Mouse (Mus musculus) liver, embryonic 13.5 days (tissue): ENCODE results near the gene Hist1h2be. TPM values are rescaled to one million over a fixed set of nuclear protein-coding genes. Genes with fewer than 3 reads are reported as not detected.
A peak's percentile ranks its signal among the peaks of the same experiment; 100 is the strongest.
"Not testable (repeated sequence)": the region's sequence is repeated elsewhere in the genome, so short reads cannot be mapped to it uniquely, and the experiment has no call there.

Experiments used
- ATAC-seq: fragments of 200-750 bp; cut with Nextera tagmentation; 2 replicates; pipeline ENCODE4 v1.8.0; 2017; ENCODE audit warnings: low read depth, mild to moderate bottlenecking, moderate number of reproducible peaks, moderate library complexity
- DNase-seq: peaks from one replicate; pipeline ENCODE4 v3.0.0; 2022
- H3K27ac ChIP-seq: fragments of 300-500 bp; sonication (generic); 2 replicates; pipeline ENCODE4 v1.5.1; 2015; ENCODE audit warnings: moderate library complexity, mild to moderate bottlenecking, inconsistent platforms
- H3K27me3 ChIP-seq: fragments of 300-500 bp; sonication (generic); 2 replicates; pipeline ENCODE4 v1.6.1; 2015; ENCODE audit warnings: mild to moderate bottlenecking, inconsistent platforms
- H3K36me3 ChIP-seq: fragments of 300-500 bp; sonication (generic); 2 replicates; pipeline ENCODE4 v1.6.1; 2015; ENCODE audit warnings: mild to moderate bottlenecking, inconsistent platforms
- H3K4me1 ChIP-seq: fragments of 300-500 bp; sonication (generic); replicated peaks from 2 replicates; pipeline ENCODE4 v1.6.1; 2015; ENCODE audit warnings: inconsistent platforms
- H3K4me2 ChIP-seq: fragments of 300-500 bp; sonication (generic); 2 replicates; pipeline ENCODE4 v1.6.1; 2015; ENCODE audit warnings: inconsistent platforms, mild to moderate bottlenecking, moderate library complexity
- H3K4me3 ChIP-seq: fragments of 300-500 bp; sonication (generic); replicated peaks from 2 replicates; pipeline ENCODE4 v1.5.1; 2015; ENCODE audit warnings: mild to moderate bottlenecking, inconsistent platforms
- H3K9ac ChIP-seq: fragments of 300-500 bp; sonication (generic); 2 replicates; pipeline ENCODE4 v1.6.1; 2015; ENCODE audit warnings: mild to moderate bottlenecking, inconsistent platforms
- H3K9me3 ChIP-seq: fragments of 300-500 bp; sonication (generic); replicated peaks from 2 replicates; pipeline ENCODE4 v1.6.1; 2016; ENCODE audit warnings: inconsistent platforms
- WGBS: fragments of 180-500 bp; shearing (Covaris S2); methylation state at CpG from one replicate; pipeline ENCODE4 v1.1.7; 2015; ENCODE audit not compliant: insufficient replicate concordance; 5-methylcytosine and 5-hydroxymethylcytosine counted together
- polyA plus RNA-seq: library from polyadenylated mRNA; unstranded; fragments of >200 nt; fragmentation: Nextera tagmentation; extraction: Ambion mirVana; gene quantifications from 2 replicates; pipeline ENCODE4 v1.2.1, GENCODE M21; 2015

Hist1h2be gene
- polyA plus RNA-seq, 1 experiment from 2014 or later: 1.3 TPM

DNA sequence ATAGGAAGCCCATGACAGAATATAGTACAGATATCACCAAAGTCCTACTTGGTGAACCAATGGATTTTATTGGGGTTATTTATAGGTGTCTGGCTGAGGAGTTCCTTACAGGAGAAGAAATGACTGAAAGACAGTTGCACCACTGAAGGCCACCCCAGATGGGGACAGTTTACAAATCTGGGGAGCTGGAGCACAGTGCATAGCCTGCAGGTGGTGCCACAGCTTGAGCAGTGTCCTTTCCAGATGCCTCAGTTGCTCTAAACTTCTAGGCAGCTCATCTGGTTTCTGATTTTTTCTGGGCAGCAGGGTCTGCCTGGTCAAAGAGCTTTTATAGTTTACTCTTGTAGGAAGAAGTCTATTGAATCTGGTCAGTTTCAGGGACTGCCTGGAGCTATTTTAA, 11.1 kb downstream of the Hist1h2be start:
- DNase-seq: no peak
- no peak overlapping the region for H3K4me3 ChIP-seq
- H3K4me2 ChIP-seq: peak overlapping the region; percentile 51
- H3K27ac ChIP-seq: peak overlapping the region; percentile 86
- H3K4me1 ChIP-seq: peaks cover 33% of the 10 kb centered on the region
- ATAC-seq: no peak
- no peaks in the 10 kb centered on the region for H3K9me3 ChIP-seq
- H3K27me3 ChIP-seq: no peaks in the 10 kb centered on the region
- H3K9ac ChIP-seq: peak overlapping the region; percentile 56
- H3K36me3 ChIP-seq: peaks cover 14% of the 10 kb centered on the region

DNA sequence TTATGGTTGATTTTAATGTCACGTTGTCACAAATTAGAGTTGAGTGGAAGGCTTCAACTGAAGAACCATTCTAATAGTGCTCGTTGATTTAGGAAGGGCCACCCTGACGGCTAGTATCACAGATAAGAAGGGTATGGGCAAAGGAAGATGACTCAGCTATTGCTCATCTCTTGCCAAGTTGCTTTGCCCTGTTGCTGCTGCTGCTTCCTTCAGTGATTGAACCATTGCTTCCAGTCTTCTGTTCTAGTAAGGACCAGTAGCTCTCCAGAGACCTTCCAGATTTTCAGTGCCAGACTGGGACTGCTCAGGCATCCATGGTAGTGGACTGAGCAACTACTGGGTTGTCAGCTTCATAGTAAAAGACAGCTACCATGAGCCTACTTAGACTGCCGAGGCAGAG, 11.7 kb downstream of the Hist1h2be start:
- Histone ChIP-seq H3K27me3 (no peaks in the 10 kb centered on the region), H3K4me1 (peaks cover 35% of the 10 kb centered on the region), H3K9ac (peak overlapping the region; percentile 56; the same call in 1 of the 2 replicates), H3K4me3 (no peak overlapping the region), H3K9me3 (no peaks in the 10 kb centered on the region), H3K4me2 (peak overlapping the region; percentile 51), H3K36me3 (peaks cover 14% of the 10 kb centered on the region), H3K27ac (peak overlapping the region; percentile 86)
- WGBS: 23% methylated on average over 4 of the region's 4 CpGs
- ATAC-seq (peak; percentile 97), DNase-seq (peak; percentile 44)

DNA sequence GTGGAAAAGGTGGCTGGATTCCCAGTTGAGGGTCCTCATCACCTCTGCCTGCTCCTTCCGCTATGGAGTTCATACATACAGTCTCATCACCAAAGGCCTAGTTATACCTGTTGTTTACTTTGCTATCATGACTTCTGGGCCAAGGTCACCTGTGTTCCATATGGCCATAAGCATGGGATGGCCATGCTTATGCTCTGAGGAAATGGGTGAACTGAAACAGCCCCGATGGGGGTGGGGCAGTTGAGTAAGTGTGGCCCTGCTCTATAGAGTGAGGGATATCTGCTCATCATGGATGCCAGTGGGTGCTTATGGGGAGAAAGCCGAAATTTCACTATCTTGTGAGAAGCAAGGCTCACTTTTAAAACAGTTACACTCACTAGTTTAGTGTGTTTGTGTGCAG, 15.9 kb downstream of the Hist1h2be start:
- Histone ChIP-seq H3K9ac (0 out of 2 replicates have a peak overlapping the region, but pooled peaks have one; percentile 6), H3K4me1 (peaks cover 36% of the 10 kb centered on the region), H3K36me3 (no peaks in the 10 kb centered on the region), H3K4me2 (no peak overlapping the region), H3K27ac (peak overlapping the region; percentile 45; the same call in 1 of the 2 replicates), H3K27me3 (no peaks in the 10 kb centered on the region), H3K9me3 (no peaks in the 10 kb centered on the region), H3K4me3 (no peak overlapping the region)
- WGBS: 76% methylated on average over 3 of the region's 3 CpGs
- DNase-seq: no peak
- ATAC-seq: no peak

DNA sequence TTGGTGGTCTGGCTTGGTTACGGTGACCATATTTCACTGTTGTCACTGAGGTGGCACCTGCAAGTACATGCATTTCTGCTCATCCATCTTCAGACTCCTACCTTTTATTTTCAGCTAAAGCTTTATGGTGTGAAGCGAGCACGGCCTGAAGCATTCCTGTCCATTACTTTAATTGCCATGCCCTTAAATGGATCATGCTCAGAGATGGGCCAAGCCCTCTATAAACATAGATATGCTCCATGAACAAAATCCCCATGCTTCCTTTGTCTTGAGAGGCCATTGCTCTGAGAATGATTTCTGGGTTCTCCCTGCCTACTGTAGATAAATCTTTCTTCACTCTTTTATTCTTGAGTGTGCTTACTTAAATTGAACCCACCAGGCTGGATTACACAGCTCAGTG, 16.5 kb downstream of the Hist1h2be start:
- H3K4me3 ChIP-seq: no peak overlapping the region
- H3K9ac ChIP-seq: 0 out of 2 replicates have a peak overlapping the region, but pooled peaks have one; percentile 6
- WGBS: 91% methylated on average over 3 of the region's 3 CpGs
- H3K27ac ChIP-seq: no peak overlapping the region
- no peaks in the 10 kb centered on the region for H3K9me3 ChIP-seq
- DNase-seq (no peak), ATAC-seq (no peak)
- no peaks in the 10 kb centered on the region for H3K36me3 ChIP-seq
- H3K4me1 ChIP-seq: peaks cover 30% of the 10 kb centered on the region
- no peaks in the 10 kb centered on the region for H3K27me3 ChIP-seq
- no peak overlapping the region for H3K4me2 ChIP-seq

DNA sequence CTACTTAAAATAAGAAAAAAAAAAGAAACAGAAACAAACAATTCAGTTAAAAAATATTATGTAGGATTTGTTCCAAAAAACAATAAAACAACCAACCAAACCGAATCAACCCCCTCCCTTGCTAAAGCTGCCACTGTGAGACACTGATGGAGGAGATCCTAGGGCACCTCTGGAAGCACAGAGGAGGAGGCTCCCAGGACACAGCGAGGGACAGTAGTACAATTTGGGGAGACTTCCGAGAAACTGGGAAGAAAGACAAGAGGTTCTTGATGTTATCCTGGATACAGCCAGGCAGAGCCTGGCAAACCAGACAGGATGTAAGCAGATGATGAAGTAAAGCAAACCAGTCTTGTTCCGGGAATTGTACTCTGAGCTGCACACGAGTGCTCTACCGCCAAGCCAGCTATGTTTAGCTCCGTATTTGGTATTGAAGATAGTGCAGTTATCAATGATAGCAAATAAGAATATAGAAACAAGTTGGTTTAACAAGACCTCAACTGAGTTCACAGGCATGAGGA, 17.7 kb downstream of the Hist1h2be start:
- DNase-seq (no peak), ATAC-seq (peak; percentile 45; the same call in 1 of the 2 replicates)
- peaks cover 18% of the 10 kb centered on the region for H3K4me1 ChIP-seq
- H3K4me3 ChIP-seq: no peak overlapping the region
- H3K9me3 ChIP-seq: no peaks in the 10 kb centered on the region
- no peak overlapping the region for H3K9ac ChIP-seq
- no peaks in the 10 kb centered on the region for H3K36me3 ChIP-seq
- H3K27ac ChIP-seq: no peak overlapping the region
- H3K27me3 ChIP-seq: no peaks in the 10 kb centered on the region
- no peak overlapping the region for H3K4me2 ChIP-seq
- WGBS: 42% methylated on average over 7 of the region's 7 CpGs

DNA sequence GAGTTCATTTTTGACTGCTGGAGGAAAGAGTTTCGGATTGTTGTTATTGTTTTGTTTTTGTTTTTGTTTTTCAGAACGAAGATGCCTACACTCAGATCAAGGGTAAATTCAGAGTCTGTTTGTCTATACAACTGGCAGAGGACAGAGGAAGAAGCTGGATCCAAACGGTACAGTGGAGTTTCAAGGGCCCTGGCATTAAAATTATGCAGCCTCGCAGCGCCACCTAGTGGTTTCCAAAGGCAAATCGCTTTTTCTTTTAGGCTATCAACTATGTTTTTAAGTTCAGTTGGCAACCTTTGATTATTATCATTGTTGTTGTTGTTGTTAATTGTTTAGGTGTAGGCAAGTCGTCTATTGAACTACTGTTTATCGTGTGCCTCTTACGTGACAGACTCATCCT, 23.0 kb downstream of the Hist1h2be start:
- H3K4me2 ChIP-seq: no peak overlapping the region
- peak overlapping the region; percentile 96; the same call in 1 of the 2 replicates for H3K27ac ChIP-seq
- H3K36me3 ChIP-seq: no peaks in the 10 kb centered on the region
- no peak for ATAC-seq
- peak; percentile 68 for DNase-seq
- no peaks in the 10 kb centered on the region for H3K27me3 ChIP-seq
- H3K4me1 ChIP-seq: peaks cover 47% of the 10 kb centered on the region
- peak overlapping the region; percentile 47; the same call in 1 of the 2 replicates for H3K9ac ChIP-seq
- WGBS: 5% methylated on average over 9 of the region's 9 CpGs
- H3K4me3 ChIP-seq: no peak overlapping the region
- no peaks in the 10 kb centered on the region for H3K9me3 ChIP-seq

DNA sequence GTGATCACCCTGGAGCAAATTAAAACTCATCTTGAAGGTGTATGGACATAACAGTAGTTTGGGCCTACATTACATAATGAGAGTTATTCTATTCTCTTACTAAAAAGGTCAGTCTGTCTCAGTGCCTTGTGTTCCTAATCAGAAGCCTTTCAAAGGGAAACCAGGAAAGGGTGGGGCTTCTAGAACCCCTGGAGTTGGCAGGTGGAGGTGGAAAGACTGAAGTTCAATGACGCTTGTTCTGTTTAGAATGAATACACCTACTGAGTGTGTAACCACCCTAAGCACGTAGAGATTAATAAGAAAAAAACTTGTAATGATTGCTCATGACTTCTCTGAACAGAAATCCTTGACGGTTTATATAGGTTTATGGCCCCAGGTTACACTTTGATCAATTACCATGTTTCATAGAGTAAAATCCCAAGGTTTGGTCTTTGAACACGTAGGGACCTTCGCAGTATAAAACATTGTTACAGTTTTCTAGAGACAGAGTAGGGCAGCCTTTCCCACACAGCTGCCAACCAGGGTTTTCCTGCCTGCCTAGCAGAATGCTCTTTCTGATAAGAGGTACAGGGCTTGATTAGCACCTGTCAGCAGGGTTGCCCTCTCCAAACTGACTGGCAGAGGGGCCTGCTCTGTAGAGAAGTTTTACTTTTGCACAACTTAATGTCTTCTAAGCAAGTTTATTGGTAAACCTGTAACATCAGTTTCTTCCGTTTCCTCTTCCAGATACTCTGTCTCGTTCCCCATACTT, 25.1 kb downstream of the Hist1h2be start:
- Histone ChIP-seq H3K9me3 (no peaks in the 10 kb centered on the region), H3K4me3 (0 out of 2 replicates have a peak overlapping the region, but pooled peaks have one; percentile 8), H3K9ac (peak overlapping the region; percentile 71), H3K4me2 (peak overlapping the region; percentile 38), H3K36me3 (no peaks in the 10 kb centered on the region), H3K27me3 (no peaks in the 10 kb centered on the region), H3K27ac (peak overlapping the region; percentile 96), H3K4me1 (peaks cover 52% of the 10 kb centered on the region)
- peak; percentile 67 for DNase-seq
- WGBS: 39% methylated on average over 7 of the region's 7 CpGs
- peak; percentile 95 for ATAC-seq

DNA sequence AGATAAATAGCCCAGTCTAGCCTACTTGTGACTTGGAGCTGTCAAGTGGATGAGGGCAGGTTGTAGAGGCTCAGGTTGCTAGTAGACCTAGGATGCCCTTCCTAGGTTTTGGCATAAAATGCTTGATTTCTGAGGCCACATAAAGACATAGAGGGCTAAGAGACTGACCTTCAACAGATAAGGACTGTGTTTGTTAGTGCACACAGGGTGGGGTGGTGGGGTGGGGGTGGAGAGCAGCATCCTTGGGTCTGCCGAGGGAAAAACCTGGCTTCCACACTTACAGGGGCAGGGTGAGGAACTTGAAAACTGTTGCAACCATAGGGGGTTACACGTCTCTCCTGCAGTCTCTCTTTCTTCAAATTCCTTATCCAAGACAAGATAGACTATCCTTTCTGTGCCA, 25.7 kb downstream of the Hist1h2be start:
- peak overlapping the region; percentile 96 for H3K27ac ChIP-seq
- no peaks in the 10 kb centered on the region for H3K27me3 ChIP-seq
- peaks cover 52% of the 10 kb centered on the region for H3K4me1 ChIP-seq
- no peaks in the 10 kb centered on the region for H3K9me3 ChIP-seq
- H3K4me3 ChIP-seq: no peak overlapping the region
- peak overlapping the region; percentile 71 for H3K9ac ChIP-seq
- DNase-seq (no peak), ATAC-seq (peak; percentile 52)
- H3K4me2 ChIP-seq: peak overlapping the region; percentile 38
- 27% methylated on average over 2 of the region's 2 CpGs for WGBS
- no peaks in the 10 kb centered on the region for H3K36me3 ChIP-seq

DNA sequence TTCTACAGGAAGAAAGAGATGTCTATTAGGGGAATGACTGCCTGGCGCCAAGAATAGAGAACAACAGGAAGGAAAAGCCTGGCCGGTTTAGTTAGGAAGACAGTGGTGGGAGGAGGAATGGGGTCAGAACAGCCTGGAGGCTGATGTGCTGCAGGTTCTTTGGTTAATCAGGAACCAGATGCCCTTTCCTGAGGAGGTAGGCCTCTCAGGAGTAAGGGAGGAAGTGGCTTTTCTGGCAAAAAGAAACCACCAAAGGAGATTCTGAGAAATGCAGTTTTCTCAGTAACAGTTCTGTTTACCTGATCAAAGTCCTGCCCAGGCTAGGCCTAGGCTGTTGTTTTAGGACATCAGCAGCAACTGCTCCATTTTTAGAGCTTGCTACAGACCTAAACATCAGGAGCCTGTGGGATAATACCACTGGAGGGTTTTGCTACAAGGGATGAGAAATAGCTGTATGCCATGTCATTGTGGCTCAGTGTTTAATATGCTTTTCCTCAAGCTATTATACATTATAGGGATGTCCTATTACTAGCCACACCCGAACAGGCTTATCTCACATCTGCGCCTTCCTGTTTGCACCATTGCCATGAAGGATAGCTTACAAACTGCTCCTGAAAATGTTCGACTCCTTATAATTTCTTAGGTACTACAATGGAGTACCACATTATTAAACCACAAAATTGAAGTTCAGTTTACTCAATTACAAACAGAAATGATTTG, 27.7 kb downstream of the Hist1h2be start:
- H3K9ac ChIP-seq: peak overlapping the region; percentile 56
- peak overlapping the region; percentile 80 for H3K27ac ChIP-seq
- peaks cover 61% of the 10 kb centered on the region for H3K4me1 ChIP-seq
- DNase-seq (no peak), ATAC-seq (0 out of 2 replicates have a peak, but pooled peaks have one; percentile 30)
- no peaks in the 10 kb centered on the region for H3K27me3 ChIP-seq
- H3K4me2 ChIP-seq: peak overlapping the region; percentile 9; the same call in 1 of the 2 replicates
- no peak overlapping the region for H3K4me3 ChIP-seq
- no peaks in the 10 kb centered on the region for H3K36me3 ChIP-seq
- 20% methylated on average over 5 of the region's 5 CpGs for WGBS
- no peaks in the 10 kb centered on the region for H3K9me3 ChIP-seq

DNA sequence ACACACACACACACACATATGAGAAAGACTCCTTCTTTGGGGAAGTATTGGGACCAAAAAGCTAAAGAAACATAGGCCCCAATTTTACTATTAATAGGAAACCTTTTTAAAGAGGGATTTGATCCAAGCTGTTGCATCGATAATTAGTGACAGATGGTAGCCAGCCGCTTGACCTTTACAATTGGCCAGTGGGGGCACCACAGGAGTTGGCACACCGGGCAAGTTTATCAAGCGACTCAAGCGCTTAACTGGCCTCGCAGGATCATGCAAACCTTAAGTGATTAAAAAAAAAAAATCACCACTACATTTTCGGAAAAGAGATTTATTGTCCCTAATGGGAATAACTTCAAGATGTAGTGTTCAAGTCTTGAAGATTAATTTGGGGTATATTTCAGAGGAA, 28.3 kb downstream of the Hist1h2be start:
- peak overlapping the region; percentile 56; the same call in 1 of the 2 replicates for H3K9ac ChIP-seq
- WGBS: 71% methylated on average over 7 of the region's 7 CpGs

DNA sequence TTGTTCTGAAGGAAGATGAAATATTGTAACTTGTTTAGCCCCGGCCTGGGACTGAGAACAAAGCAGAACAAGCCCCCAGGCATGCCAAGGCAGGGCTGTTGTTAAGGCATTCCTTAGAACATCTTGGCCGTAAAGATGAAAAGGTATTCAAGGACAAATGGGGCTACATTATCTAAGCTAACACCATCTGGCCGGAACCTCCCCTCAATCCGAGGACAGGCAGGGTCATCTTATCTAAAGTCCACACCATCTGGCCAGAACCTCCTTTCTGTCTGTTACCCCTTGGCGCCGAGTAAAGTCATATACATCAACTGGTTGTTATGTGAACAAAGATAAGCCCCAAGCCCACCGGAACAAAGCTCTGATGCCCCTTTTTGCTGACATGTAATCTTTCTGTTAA, 29.0 kb downstream of the Hist1h2be start:
- not testable (repeated sequence) for DNase-seq, H3K27me3 ChIP-seq, H3K4me3 ChIP-seq, H3K4me2 ChIP-seq, ATAC-seq, H3K27ac ChIP-seq, H3K9ac ChIP-seq, H3K9me3 ChIP-seq, H3K36me3 ChIP-seq
- WGBS: 61% methylated on average over 7 of the region's 7 CpGs
- H3K4me1 ChIP-seq: peaks cover 58% of the 10 kb centered on the region

More for the DNA sequence above, 28.3 kb downstream of the Hist1h2be start:
- no peak overlapping the region for H3K4me2 ChIP-seq
- no peak overlapping the region for H3K4me3 ChIP-seq
- H3K36me3 ChIP-seq: no peaks in the 10 kb centered on the region
- no peaks in the 10 kb centered on the region for H3K27me3 ChIP-seq
- no peaks in the 10 kb centered on the region for H3K9me3 ChIP-seq
- no peak for DNase-seq
- ATAC-seq: no peak
- peak overlapping the region; percentile 80 for H3K27ac ChIP-seq
- peaks cover 61% of the 10 kb centered on the region for H3K4me1 ChIP-seq
